Mouse (Mus musculus) CD4-positive, CD25-positive, alpha-beta regulatory T cell, adult 2 months (primary cell): Measurements from ENCODE around the gene Pls3.

Experiments
- DNase-seq: peaks from one replicate; pipeline ENCODE4 v3.0.0-alpha.2; 2012; ENCODE audit warnings: low read depth, low spot score

The Pls3 gene

GRCm38 (mm10) chrX:75874332-75875291, at the start of gene Pls3:
TSS of gene Pls3 (minus strand) at chrX:75875182.
- peak; percentile 0 for DNase-seq

DNA sequence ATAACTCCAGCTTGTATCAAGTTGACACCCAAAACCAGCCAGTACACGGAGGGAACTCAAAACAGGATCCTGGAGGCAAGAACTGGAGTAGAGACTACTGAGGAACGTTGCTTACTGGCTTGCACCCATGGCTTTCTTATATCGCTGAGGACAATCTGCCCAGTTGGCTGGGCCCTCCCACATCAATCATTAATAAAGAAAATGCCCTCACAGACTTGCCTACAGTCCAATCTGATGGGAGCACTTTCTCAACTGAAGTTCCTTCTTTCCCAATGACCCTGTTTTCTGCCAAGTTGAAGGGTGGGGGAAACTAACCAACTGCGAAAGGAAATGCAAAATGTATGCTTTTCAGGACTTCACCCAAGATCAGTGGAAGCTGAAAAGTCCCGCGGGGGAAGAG, 20.7 kb upstream of the Pls3 start:
- DNase-seq: no peak

- DNase-seq: no peak
Observed at GRCm38 (mm10) chrX:75875566-75875965, 584 bp upstream of the Pls3 start.

DNA sequence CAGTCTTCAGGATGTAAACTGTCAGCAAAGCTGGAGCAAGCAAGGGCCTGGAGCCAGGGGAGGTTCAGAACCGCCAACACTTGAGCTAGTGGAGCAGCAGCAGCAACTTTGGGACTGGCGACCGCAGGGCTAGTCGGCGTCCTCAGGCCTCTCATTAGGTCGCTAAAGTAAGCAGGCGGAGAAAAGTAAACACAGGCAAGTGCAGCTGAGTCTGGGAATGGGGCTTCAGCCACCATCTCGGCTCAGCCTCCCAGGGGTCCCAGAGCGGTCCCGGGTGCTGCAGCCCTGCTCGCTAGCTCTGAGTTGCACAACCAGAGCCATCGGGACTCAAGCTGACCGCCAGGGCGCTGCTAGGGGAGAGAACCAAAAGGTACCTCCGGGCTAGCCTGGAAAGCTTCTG, 1.2 kb downstream of the Pls3 start:
- DNase-seq: no peak

DNA sequence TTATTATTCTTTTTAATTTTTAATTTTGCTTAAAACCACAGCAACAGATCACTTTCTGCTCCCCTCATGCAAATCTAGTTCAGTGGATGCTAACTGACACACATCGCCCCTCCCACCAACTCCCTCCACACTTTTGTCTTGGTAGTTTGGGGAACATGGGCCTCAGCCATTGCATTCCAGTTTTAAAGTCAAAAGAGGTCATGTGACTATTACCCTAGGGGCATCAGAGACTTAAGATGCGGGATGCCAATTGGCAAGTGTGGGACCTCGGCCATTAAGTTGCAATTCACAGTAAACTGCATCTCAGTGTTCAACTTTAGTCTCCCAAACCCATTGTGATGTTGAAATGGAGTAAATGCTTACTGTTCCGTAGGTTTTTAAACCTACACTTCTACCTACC, 1.7 kb downstream of the Pls3 start:
- DNase-seq: no peak

DNA sequence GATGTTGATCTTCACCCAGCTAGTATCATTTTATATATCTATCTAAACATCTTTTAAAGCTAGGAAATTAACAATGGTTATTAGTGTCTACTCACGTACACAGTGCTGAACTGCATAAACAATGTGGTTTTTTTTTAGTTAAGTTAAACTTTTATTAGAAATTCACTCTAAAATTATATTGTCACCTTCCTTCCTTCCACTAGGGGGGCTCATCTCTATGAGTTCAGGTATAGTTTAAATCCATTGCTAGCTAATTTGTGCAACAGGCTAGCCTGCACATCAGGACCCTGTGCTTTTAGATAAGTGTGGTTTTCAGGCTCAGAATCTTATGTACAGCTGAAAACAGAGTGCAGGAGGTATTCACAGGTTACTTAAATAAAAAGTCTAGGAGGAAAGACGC, 3.1 kb downstream of the Pls3 start:
- no peak for DNase-seq

DNA sequence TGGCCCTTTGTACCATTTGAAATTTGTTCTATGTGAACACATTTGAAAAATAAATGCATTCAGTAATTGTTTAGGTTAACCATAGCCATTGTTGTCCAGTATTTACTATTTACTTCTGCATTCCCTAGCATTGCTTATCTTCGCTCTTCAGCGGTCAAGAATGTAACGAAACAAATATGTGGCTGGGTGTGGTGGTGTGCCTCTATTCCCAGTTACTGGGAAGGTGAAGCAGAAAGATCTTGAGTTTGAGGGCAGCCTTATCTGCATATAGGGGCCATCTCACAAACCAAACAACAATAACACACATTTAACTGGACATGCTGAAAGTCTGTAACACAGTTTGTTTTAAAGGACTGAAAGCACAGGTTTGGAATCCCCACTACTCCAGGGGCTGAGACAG, 13.3 kb downstream of the Pls3 start:
- no peak for DNase-seq

DNA sequence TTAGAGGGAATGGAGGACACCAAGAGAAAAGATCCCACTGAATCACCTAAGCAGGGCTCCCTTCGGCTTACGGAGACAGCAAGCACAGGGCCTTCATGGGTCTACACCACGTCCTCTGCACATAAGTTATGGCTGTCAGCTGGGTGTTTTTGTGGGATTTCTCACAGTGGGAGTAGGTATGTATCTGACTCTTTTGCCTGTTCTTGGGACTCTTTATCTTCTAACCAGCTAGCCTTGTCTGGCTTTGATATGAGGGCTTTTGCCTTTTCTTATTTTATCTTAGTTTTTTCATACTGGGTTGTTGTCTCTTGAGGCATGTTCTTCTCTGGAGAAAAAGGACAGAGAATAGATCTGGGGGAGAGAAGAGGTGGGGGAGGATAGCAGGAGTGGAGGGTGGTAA, 20.7 kb downstream of the Pls3 start:
- DNase-seq: no peak

- no peak for DNase-seq
Observed at GRCm38 (mm10) chrX:75844290-75844689, 30.7 kb downstream of the Pls3 start.

DNA sequence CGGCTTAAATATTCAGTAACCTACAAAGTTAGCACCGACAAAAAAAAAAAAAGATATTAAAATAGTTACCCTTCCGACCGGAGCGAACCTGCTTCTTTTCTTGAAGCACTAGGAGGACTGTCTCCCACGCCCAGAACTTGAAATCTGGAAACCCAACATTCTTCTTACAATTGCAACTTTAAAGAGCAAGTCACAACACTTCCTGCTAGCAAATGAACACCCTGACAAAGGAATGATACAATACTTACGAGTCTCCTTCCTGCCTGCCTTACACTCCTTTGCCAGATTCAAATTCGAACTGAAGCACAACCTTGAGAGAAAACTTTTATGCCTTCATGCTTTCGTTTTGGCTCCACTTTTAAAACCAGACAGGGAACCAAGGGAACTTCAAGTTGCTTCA, 32.1 kb downstream of the Pls3 start:
- DNase-seq: no peak

DNA sequence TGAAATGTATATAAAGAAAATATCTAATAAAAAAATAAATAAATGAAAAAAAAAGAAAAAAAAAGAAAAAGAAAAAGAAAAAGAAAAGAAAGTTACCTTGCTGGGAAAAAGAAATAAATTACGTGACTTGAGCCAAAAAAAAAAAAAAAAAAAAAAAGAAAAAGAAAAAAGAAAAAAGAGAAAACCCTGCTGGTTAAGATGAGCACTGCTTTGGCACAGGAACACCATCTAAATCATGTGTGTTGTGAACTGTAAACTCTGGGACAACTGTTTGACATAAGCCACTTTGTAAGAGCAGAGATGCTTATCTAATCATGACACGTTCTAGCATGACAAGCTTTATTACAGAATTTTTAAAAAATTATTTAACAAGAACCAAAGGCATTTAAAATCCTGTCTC, 32.9 kb downstream of the Pls3 start:
- DNase-seq: no peak

DNA sequence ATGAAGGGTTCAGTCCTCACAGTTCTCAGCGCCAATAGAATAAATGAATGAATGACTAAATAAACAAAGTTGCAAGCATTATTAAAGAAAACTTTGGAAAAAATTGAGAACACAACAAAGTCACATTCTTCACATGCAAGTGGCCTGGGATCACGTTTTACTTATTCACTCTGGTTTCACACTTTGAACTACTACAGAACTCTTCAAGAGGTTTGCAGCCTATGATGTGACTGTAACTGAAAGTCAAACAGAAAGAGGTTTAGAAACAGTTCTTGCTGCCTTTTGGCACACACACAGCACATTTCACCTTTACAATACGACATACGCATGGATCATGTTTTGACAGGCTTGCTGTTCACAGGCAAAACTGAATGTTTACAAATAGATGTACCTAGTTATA, 34.7 kb downstream of the Pls3 start:
- no peak for DNase-seq

GRCm38 (mm10) chrX:75834836-75835235, 40.1 kb downstream of the Pls3 start:
- DNase-seq: no peak

DNA sequence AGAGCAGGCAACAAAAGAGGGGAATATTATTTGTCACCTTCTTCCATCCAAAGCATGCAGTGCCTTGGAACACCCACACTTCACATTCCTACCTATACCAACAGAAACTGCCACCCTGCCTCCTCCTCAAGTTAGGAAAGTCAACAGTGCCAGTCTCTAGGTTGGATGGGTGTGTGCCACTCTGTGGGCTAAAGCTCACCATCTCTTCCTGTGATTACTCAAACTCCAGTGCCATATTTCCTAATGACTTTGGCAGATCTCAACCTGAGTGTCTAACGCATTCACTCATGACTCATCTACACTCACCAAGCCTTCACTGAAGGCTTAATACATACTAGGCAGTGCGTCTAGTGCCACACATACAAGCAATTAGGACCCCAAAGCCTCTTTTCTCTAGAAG, 40.7 kb downstream of the Pls3 start:
- no peak for DNase-seq

- DNase-seq: no peak
Observed at GRCm38 (mm10) chrX:75833006-75833641, 41.9 kb downstream of the Pls3 start.

DNA sequence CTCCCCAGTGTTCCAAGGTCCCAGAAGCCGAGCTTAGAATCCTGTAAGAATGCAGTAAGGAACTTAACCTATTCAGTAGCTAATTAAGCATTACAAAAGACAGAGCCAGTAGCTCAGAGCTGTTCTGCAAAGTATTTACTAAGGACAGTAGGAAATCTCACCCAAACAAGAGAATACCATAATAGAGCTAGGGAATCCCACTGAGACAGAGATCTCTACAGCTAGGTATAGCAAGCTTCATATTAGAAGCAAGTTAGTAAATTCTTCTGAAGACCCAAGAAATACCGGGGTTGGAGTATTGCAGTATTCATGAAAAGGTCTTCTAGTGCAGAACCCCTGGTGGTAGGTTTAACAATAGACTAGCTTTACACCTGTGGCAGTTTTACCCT, 45.1 kb downstream of the Pls3 start:
- DNase-seq: no peak

DNA sequence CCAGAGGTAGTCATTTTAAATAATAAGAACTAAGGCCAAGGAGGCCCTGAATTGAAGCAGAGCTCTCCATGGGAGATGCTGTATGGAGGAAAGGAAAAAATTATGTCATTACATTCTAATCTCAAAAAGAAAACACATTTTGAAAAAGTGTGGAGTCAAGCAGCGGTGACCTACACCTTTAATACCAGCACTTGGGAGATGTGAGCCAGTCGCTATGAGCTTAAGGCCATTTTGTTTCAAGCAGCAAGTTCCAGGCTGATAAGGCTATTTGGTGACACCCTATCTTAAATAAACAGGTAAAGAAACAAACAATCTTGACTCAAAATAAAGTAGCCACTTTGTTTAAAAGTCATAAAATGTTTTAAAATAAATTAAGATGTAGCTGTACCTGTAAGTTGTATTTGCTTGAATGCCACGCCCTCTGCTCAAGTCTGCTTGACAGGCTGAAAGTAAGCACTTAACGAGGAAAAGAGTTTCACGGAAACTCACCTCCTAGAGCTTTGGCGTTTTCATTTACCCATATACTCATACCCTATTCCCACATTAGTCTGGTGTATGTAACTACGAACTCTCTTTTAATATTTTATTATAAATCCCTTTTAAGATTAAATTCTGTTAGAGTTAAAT, 45.6 kb downstream of the Pls3 start:
- no peak for DNase-seq

DNA sequence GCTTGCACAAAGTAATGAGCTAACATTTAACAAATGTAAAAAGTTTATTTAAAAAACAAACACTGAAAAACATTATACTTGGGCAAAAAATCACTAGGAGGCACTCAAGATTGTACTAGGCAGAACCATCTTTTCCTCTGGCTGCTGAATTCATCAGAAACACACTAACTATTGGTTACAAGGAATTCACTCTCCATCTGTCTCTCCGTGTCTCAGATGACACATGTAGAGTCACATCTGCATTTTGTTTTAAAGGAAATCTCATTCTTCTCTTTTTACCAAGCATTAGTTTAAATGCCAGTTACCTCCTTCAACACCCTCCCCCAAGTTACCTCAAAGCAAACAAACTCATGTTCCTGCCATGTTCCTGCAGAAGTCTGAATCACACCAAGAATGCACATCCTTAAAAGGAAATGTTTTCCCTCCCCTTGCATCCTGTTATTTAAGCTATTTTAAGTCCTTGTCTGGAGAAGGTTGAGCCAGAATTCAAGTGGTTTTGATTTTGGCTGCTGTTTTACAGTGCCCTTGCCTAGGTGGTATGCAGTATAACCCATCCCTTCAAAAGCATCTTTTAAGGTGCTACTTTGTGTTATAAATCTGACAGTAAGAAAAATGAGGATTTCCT, 56.2 kb downstream of the Pls3 start:
- no peak for DNase-seq

GRCm38 (mm10) chrX:75814958-75815357, 60.0 kb downstream of the Pls3 start:
- no peak for DNase-seq

DNA sequence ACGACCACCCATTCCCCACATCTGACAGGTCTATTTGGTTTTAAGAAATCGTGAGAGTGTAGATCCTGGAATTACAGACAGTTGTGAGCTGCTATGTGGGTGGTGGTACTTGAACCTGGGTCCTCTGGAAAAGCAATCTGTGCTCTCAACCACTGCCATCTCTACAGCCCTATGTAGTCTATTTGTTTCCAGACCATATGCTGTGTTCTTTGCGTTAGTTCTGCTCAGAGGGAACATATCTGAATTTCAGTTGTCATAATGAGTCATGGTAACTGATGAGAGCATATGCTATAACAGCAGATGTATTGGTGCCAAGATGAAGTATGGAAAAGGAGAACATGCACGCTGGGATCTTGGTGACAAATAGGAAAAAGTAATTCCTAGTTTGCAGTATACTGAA, 60.9 kb downstream of the Pls3 start:
- DNase-seq: no peak

- DNase-seq: peak; percentile 30
Observed at GRCm38 (mm10) chrX:75796583-75796982, 78.4 kb downstream of the Pls3 start.

GRCm38 (mm10) chrX:75779796-75780195, 95.2 kb downstream of the Pls3 start:
- no peak for DNase-seq
